Mouse (Mus musculus): Measurements from ENCODE around the gene Ccdc58. TPM values are rescaled to one million over a fixed set of nuclear protein-coding genes. Genes with fewer than 3 reads are reported as not detected.
"Not testable (repeated sequence)": the region's sequence is repeated elsewhere in the genome, so short reads cannot be mapped to it uniquely, and the experiment has no call there.

Ccdc58 gene
- polyA plus RNA-seq, 1 experiment from 2014 or later = 59.7 TPM

DNA sequence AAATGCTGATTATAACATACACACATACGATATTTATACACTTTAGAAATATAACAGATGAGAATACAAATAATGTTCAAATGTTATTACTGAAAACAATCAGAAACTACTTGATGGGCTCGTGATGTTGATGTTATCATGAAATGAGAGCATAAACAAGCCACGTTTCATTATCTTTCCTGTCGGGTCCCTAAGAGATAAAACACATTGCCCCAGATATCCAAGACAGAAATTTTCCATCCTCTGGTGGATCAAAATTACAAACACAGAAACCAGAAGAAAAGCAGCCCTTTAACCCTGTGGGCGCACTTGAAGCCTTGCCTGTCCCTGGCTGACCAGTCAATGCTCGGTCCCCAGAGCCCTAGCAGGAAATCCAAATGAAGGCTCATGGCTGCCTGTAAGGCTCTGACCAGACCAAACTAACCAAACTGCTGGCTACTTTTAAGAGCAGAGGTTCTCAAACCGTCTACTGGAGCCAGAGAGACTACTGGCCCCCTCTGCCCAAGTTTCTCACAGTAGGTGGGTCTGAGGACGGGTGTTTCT lies 13.5 kb upstream of the Ccdc58 start:
- Histone ChIP-seq H3K9ac (no peak overlapping the region), H3K27ac (no peak overlapping the region), H3K9me3 (replicated peaks) (no peaks in the 10 kb centered on the region), H3K36me3 (ENCODE audit: poor library complexity, severe bottlenecking) (peaks cover 4% of the 10 kb centered on the region; the same call in 1 of the 2 replicates), H3K27me3 (no peaks in the 10 kb centered on the region), H3K4me2 (no peak overlapping the region), H3K4me3 (no peak overlapping the region), H3K4me1 (no peaks in the 10 kb centered on the region)
- 91% methylated on average over 8 of the region's 8 CpGs for WGBS
- no peak for ATAC-seq

DNA sequence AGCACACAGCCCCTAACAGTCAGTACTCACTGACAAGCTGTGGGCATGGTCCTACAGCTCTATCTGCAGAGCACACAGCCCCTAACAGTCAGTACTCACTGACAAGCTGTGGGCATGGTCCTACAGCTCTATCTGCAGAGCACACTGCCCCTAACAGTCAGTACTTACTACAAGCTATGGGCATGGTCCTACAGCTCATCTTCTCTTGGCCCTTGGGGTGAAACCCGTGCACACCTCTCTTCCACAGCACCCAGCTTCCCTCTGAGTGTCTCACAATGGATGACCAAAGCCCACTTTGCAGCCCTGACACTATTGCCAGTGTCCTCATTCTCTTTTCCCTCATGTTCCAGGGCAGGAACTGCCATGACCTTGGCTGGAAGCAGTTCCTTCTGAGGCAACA lies 9.0 kb upstream of the Ccdc58 start:
- not testable (repeated sequence) for H3K36me3 ChIP-seq (ENCODE audit: poor library complexity, severe bottlenecking); H3K27ac ChIP-seq; H3K27me3 ChIP-seq; H3K4me3 ChIP-seq; H3K4me1 ChIP-seq; ATAC-seq; H3K4me2 ChIP-seq; H3K9ac ChIP-seq; H3K9me3 ChIP-seq (replicated peaks)
- 87% methylated on average over 1 of the region's 1 CpGs for whole genome bisulfite sequencing

DNA sequence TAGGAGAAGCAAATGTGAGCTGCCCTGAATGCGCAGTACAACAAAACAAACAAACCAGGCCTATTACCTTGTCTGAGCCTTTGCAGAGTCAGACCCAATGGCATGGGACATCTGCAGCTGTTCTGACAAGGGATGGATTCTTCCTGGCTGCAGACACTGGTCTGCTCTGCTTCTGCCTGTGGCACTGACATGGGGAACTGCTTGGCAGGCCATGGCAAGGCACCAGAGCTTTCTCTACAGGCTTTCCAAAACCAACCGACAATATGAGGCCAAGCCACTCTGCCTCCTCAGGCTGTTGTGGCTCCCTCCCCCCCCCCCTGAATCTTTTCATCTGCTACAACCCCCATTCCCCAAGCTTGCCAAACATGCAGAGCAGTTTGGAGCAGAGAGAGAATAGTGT lies 8.2 kb upstream of the Ccdc58 start:
- peaks cover 3% of the 10 kb centered on the region for H3K4me1 ChIP-seq
- no peaks in the 10 kb centered on the region for H3K27me3 ChIP-seq
- H3K27ac ChIP-seq = no peak overlapping the region
- H3K4me2 ChIP-seq = no peak overlapping the region
- WGBS = 75% methylated on average over 2 of the region's 2 CpGs
- ATAC-seq = no peak
- no peak overlapping the region for H3K9ac ChIP-seq
- no peak overlapping the region for H3K4me3 ChIP-seq
- H3K9me3 ChIP-seq (replicated peaks) = no peaks in the 10 kb centered on the region
- no peaks in the 10 kb centered on the region for H3K36me3 ChIP-seq (ENCODE audit: poor library complexity, severe bottlenecking)

DNA sequence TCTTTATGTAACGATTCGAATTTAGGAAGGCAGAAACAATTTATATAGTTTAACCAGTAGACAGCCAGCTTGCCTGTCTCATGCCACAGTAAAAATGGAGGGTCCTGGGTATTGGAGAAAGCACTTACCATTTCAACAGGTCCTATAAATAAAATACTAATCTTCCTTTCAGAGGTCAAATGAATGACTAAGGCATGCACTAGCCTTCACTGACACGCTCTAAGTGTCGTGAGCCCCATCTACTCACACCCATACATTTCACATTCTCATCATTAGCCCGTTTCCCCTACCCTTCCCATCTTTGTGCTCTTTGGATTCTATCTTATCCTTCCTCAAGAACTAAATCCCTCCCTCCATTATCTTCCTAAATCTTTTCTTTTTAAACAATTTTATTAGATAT lies 6.6 kb upstream of the Ccdc58 start:
- 85% methylated on average over 5 of the region's 5 CpGs for WGBS
- no peak overlapping the region for H3K27ac ChIP-seq
- H3K4me2 ChIP-seq = no peak overlapping the region
- no peak for ATAC-seq
- no peak overlapping the region for H3K4me3 ChIP-seq
- H3K9me3 ChIP-seq (replicated peaks) = no peaks in the 10 kb centered on the region
- no peak overlapping the region for H3K9ac ChIP-seq
- H3K4me1 ChIP-seq = peaks cover 19% of the 10 kb centered on the region
- H3K36me3 ChIP-seq (ENCODE audit: poor library complexity, severe bottlenecking) = no peaks in the 10 kb centered on the region
- H3K27me3 ChIP-seq = no peaks in the 10 kb centered on the region

DNA sequence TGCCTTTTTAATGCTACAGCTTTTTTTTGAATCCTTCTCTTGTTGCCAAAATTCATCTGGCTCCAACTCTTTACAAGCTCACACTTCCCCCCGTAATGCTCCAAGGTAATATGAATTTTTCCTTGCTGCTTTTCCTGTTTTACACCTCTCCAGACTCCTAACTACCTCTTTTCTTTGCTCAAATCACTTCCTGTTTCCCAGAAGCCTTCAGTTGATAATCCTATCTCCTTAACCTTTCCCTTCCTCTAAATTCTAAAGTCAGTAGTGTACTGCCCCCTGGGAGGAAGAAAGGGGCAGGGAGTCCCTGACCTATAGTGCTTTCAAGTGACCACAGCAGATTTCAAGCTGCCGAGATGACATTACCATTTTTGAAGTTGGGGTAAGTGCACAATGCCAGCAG lies 3.8 kb upstream of the Ccdc58 start:
- no peaks in the 10 kb centered on the region for H3K27me3 ChIP-seq
- no peak overlapping the region for H3K4me3 ChIP-seq
- peaks cover 28% of the 10 kb centered on the region for H3K4me1 ChIP-seq
- 79% methylated on average over 2 of the region's 2 CpGs for WGBS
- no peak overlapping the region for H3K27ac ChIP-seq
- ATAC-seq = no peak
- H3K9ac ChIP-seq = no peak overlapping the region
- no peaks in the 10 kb centered on the region for H3K36me3 ChIP-seq (ENCODE audit: poor library complexity, severe bottlenecking)
- no peaks in the 10 kb centered on the region for H3K9me3 ChIP-seq (replicated peaks)
- no peak overlapping the region for H3K4me2 ChIP-seq

DNA sequence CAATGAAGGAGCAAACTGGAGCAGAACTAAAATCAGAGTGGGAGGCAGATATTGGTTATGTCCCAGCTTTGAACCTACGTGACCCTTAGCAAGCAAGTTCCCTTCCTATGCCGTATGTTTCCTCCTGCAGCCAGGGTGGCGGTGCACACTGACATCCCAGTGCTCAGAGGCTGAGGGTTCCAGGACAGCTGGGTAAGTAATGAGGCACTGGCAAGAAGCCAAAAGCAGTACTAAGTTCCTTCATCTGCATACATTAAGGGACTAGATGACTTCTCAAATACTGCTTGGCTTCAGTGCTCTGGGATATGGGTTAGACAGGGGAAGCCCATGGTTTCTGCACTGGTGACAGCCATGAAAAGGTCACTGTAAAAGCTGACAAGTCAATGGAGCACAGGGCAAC lies 3.1 kb upstream of the Ccdc58 start:
- no peak overlapping the region for H3K9ac ChIP-seq
- H3K4me3 ChIP-seq = no peak overlapping the region
- ATAC-seq = no peak
- H3K27ac ChIP-seq = no peak overlapping the region
- no peaks in the 10 kb centered on the region for H3K27me3 ChIP-seq
- no peaks in the 10 kb centered on the region for H3K36me3 ChIP-seq (ENCODE audit: poor library complexity, severe bottlenecking)
- 54% methylated on average over 3 of the region's 3 CpGs for WGBS
- no peaks in the 10 kb centered on the region for H3K9me3 ChIP-seq (replicated peaks)
- H3K4me1 ChIP-seq = peaks cover 28% of the 10 kb centered on the region
- peak overlapping the region; percentile 20; the same call in 1 of the 2 replicates for H3K4me2 ChIP-seq

DNA sequence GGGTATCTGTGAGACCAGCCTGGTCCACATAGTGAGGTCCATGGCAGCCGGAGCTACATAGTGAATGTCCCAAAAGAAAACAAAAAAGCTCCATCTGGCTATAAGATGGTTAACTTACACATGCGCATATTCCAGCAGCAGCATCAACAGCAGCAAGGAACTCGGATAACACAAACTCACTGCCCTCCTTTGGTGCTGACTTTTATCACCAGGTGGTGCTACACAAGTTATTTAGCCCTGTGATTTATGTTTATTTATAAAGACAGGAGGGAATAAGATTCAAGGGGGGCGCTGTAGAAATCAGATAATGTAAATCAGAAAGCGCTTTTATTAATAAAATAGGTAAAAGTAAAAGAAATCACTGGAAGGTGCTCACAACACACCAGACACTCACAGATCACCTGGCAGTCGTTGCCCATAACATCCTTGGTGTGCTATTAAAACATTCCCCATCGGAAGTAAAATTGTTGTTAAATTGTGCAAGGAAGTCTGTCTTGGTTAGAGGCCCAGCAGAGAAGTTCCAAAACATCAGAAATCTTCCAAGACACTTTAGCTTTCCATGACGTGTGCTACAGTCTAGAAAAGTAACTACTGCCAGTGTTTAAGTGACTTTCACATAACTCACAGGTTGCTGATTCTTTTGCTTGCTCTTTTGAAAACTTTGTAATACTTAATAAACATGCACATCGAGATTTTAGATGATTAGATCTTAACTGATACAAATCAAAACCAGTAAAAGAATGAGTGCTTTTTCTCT lies 1.5 kb upstream of the Ccdc58 start:
- peak overlapping the region; percentile 84 for H3K4me2 ChIP-seq
- peak overlapping the region; percentile 82 for H3K9ac ChIP-seq

DNA sequence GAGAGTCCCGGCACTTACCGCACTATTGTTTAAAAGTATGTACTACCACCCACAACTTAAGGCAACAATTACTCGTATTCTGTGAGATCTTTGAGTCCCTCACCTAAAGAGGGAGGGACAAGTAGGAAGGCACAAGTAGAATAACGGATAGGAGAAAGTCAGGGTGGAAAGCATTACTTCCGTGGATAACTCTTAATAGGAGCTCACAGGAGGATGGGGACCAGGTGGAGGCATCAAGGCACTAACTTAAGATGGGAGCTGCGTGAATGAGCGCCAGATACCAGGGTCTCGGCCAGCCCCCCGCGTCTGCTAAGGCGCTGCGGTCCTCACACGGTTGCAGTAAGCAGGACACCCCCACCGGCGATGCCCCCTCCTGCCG lies 425 bp upstream of the Ccdc58 start:
- H3K9ac ChIP-seq = peak overlapping the region; percentile 82
- peak overlapping the region; percentile 78 for H3K4me3 ChIP-seq
- H3K4me1 ChIP-seq = peaks cover 28% of the 10 kb centered on the region
- no peaks in the 10 kb centered on the region for H3K36me3 ChIP-seq (ENCODE audit: poor library complexity, severe bottlenecking)
- no peaks in the 10 kb centered on the region for H3K9me3 ChIP-seq (replicated peaks)
- WGBS = under 1% methylated on average over 13 of the region's 16 CpGs
- H3K27ac ChIP-seq = peak overlapping the region; percentile 98
- no peaks in the 10 kb centered on the region for H3K27me3 ChIP-seq
- no peak for ATAC-seq
- H3K4me2 ChIP-seq = peak overlapping the region; percentile 84

More for the DNA sequence above, 1.5 kb upstream of the Ccdc58 start:
- 41% methylated on average over 9 of the region's 9 CpGs for WGBS
- Histone ChIP-seq H3K27me3 (no peaks in the 10 kb centered on the region), H3K27ac (no peak overlapping the region), H3K4me1 (peaks cover 28% of the 10 kb centered on the region), H3K36me3 (ENCODE audit: poor library complexity, severe bottlenecking) (no peaks in the 10 kb centered on the region), H3K9me3 (replicated peaks) (no peaks in the 10 kb centered on the region), H3K4me3 (peak overlapping the region; percentile 78)
- ATAC-seq = no peak

DNA sequence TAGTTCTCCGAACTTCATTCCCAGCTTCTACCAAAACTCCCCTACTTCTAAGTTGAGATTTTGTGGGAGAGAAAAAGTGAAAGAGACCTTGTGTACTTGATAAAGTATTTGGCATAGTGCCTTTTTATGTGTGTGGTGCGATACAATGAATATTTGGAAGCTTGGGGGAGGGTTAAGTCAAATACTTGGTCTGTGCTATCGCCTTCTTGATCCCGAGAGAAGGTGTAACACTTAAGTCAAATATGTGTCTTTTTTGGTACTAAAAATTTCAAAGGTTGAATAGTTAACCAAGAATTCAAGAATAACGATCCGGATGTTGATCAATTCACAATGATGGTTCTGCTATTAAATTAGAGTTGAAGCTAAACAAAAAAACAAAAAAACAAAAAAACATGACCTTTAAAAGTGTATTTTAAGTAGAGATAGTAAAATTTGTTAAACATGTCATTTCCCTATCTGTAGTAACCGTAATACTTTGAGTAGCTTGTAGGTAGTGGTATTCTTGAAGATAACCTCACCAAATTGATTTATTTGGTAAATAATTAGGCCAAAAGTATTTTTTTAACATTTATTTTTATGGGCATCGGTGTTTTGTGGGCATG lies 1.0 kb downstream of the Ccdc58 start:
- Histone ChIP-seq H3K4me2 (peak overlapping the region; percentile 84), H3K27me3 (no peaks in the 10 kb centered on the region), H3K9ac (peak overlapping the region; percentile 82), H3K36me3 (ENCODE audit: poor library complexity, severe bottlenecking) (no peaks in the 10 kb centered on the region), H3K4me3 (peak overlapping the region; percentile 78), H3K27ac (peak overlapping the region; percentile 98; the same call in 1 of the 2 replicates), H3K4me1 (peaks cover 28% of the 10 kb centered on the region), H3K9me3 (replicated peaks) (no peaks in the 10 kb centered on the region)
- ATAC-seq = no peak
- 29% methylated on average over 8 of the region's 8 CpGs for WGBS

DNA sequence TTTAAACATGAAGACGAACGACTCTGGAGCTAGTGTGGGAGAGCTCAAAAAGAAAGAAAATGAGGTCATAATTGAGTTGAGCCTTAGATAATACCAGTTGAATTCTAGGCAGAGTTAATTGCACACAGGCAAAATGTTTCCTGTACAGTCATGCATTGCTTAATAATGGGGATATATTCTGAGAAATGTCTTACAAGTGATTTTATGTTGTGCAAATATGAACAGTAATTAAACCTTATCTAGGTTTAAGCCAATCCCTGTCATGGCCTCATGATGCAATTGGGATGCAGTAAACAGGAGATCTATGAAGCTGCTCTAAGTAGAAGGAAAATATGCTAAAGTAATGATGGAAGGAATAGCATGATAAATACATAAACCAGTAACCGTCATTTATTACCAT lies 3.3 kb downstream of the Ccdc58 start:
- Histone ChIP-seq H3K4me3 (no peak overlapping the region), H3K27ac (no peak overlapping the region), H3K9me3 (replicated peaks) (no peaks in the 10 kb centered on the region), H3K9ac (no peak overlapping the region), H3K4me2 (no peak overlapping the region), H3K27me3 (no peaks in the 10 kb centered on the region), H3K4me1 (peaks cover 11% of the 10 kb centered on the region), H3K36me3 (ENCODE audit: poor library complexity, severe bottlenecking) (no peaks in the 10 kb centered on the region)
- ATAC-seq = no peak
- 89% methylated on average over 3 of the region's 3 CpGs for WGBS

DNA sequence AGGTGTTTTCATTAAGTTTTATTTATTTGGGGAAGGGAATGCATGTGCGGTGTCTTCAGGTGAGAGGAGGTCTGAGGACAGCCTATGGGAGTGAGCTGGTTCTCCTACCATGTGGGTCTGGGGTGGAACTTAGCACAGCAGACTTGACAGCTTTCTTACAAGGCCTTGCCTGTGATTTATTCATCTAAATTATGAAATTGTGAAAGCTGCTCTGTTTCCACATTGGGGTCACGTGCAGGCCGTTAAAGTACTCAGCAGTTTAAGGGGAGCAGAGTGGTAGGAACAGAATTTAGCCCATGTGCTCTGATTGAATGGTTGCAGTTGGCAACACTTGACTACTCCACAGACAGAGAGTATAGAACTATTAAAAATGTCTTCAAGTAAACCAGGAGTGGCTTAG lies 8.4 kb downstream of the Ccdc58 start:
- Histone ChIP-seq H3K4me1 (no peaks in the 10 kb centered on the region), H3K9ac (no peak overlapping the region), H3K4me2 (no peak overlapping the region), H3K9me3 (replicated peaks) (no peaks in the 10 kb centered on the region), H3K4me3 (no peak overlapping the region), H3K27me3 (no peaks in the 10 kb centered on the region), H3K27ac (no peak overlapping the region), H3K36me3 (ENCODE audit: poor library complexity, severe bottlenecking) (peaks cover 12% of the 10 kb centered on the region)
- WGBS = 97% methylated on average over 3 of the region's 3 CpGs
- no peak for ATAC-seq

DNA sequence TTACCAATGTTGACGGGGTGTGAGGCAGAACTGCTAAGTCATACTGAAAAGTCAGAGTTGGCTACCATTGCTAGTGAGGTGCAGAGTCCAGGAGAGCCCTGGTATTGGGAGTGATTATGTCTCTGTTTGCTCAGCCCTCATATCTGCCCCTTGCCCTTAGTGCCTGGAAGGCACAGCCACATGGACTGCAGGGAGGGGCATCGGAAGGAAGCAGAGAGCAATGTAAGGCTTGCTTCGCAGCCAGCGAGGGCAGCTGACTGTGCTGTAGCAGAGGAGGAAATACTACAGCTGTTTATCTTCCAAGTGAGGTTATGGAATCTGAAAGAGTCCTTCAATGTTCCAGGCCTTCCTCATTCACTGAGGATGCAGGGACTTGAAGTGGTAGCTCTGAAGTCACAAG lies 16.4 kb downstream of the Ccdc58 start:
- no peak overlapping the region for H3K27ac ChIP-seq
- peaks cover 50% of the 10 kb centered on the region for H3K36me3 ChIP-seq (ENCODE audit: poor library complexity, severe bottlenecking)
- no peak for ATAC-seq
- no peaks in the 10 kb centered on the region for H3K4me1 ChIP-seq
- H3K9me3 ChIP-seq (replicated peaks) = no peaks in the 10 kb centered on the region
- WGBS = 95% methylated on average over 4 of the region's 4 CpGs
- H3K27me3 ChIP-seq = no peaks in the 10 kb centered on the region
- H3K4me3 ChIP-seq = no peak overlapping the region
- H3K9ac ChIP-seq = no peak overlapping the region
- no peak overlapping the region for H3K4me2 ChIP-seq
